Mouse (Mus musculus) heart, embryonic 16.5 days (tissue): Measurements from ENCODE around the gene Gm20388. TPM values are rescaled to one million over a fixed set of nuclear protein-coding genes. Genes with fewer than 3 reads are reported as not detected.
"Not testable (repeated sequence)": the region's sequence is repeated elsewhere in the genome, so short reads cannot be mapped to it uniquely, and the experiment has no call there.

Experiments
- ATAC-seq: fragments of 200-750 bp; cut with Nextera tagmentation; replicated peaks from 2 replicates; pipeline ENCODE4 v1.8.0; 2017; ENCODE audit warnings: moderate number of reproducible peaks; ENCODE audit not compliant: insufficient read depth, low FRiP score; ENCODE audit errors: extremely low read depth
- H3K27ac ChIP-seq: fragments of 300-500 bp; sonication (generic); 2 replicates; pipeline ENCODE4 v1.5.1; 2014; ENCODE audit warnings: mild to moderate bottlenecking, low read length, control low read depth, moderate library complexity
- H3K27me3 ChIP-seq: fragments of 300-500 bp; sonication (generic); 2 replicates; pipeline ENCODE4 v1.6.1; 2014; ENCODE audit warnings: low read length, mixed read lengths; ENCODE audit not compliant: control insufficient read depth, insufficient read depth
- H3K36me3 ChIP-seq: fragments of 300-500 bp; sonication (generic); 2 replicates; pipeline ENCODE4 v1.6.1; 2014; ENCODE audit not compliant: control insufficient read depth, insufficient read depth
- H3K4me1 ChIP-seq: fragments of 300-500 bp; sonication (generic); 2 replicates; pipeline ENCODE4 v1.6.1; 2014; ENCODE audit warnings: low read length, mixed read lengths; ENCODE audit not compliant: control insufficient read depth, insufficient read depth
- H3K4me2 ChIP-seq: fragments of 300-500 bp; sonication (generic); 2 replicates; pipeline ENCODE4 v1.6.1; 2014; ENCODE audit warnings: low read depth, mild to moderate bottlenecking, control low read depth, low read length
- H3K4me3 ChIP-seq: fragments of 300-500 bp; sonication (generic); 2 replicates; pipeline ENCODE4 v1.5.1; 2014; ENCODE audit warnings: mild to moderate bottlenecking, control low read depth, low read length
- H3K9ac ChIP-seq: fragments of 300-500 bp; sonication (generic); 2 replicates; pipeline ENCODE4 v1.6.1; 2014; ENCODE audit warnings: low read length, control low read depth
- H3K9me3 ChIP-seq: fragments of 300-500 bp; sonication (generic); replicated peaks from 2 replicates; pipeline ENCODE4 v1.6.1; 2016; ENCODE audit warnings: low read length; ENCODE audit not compliant: control insufficient read depth
- WGBS: fragments of 180-500 bp; shearing (Covaris S2); extraction: QIAGEN DNeasy Blood & Tissue Kit; methylation state at CpG from one replicate; pipeline ENCODE4 v1.1.7; 2014; 5-methylcytosine and 5-hydroxymethylcytosine counted together
- polyA plus RNA-seq: library from polyadenylated mRNA; unstranded; fragments of >200 nt; fragmentation: Nextera tagmentation; extraction: Ambion mirVana; gene quantifications from 2 replicates; pipeline ENCODE4 v1.2.1, GENCODE M21; 2015

Gene Gm20388
- polyA plus RNA-seq, 1 experiment from 2014 or later, result 4.5 TPM

- ATAC-seq, result no peak
- H3K4me1 ChIP-seq, result no peaks in the 10 kb centered on the region
- H3K9me3 ChIP-seq, result peaks cover 49% of the 10 kb centered on the region
- no peaks in the 10 kb centered on the region for H3K36me3 ChIP-seq
- 94% methylated on average over 16 of the region's 16 CpGs for WGBS
- H3K27me3 ChIP-seq, result no peaks in the 10 kb centered on the region
- no peak overlapping the region for H3K27ac ChIP-seq
- no peak overlapping the region for H3K9ac ChIP-seq
- no peak overlapping the region for H3K4me2 ChIP-seq
- H3K4me3 ChIP-seq, result no peak overlapping the region
Observed at GRCm38 (mm10) chr8:123432381-123432780, 3521.7 kb downstream of the Gm20388 start.

GRCm38 (mm10) chr8:123433241-123433974 lies 3522.8 kb downstream of the Gm20388 start:
- not testable (repeated sequence) for H3K27me3 ChIP-seq, H3K4me2 ChIP-seq, H3K27ac ChIP-seq, H3K4me3 ChIP-seq, H3K9ac ChIP-seq, ATAC-seq, H3K36me3 ChIP-seq, H3K4me1 ChIP-seq
- H3K9me3 ChIP-seq, result peaks cover 39% of the 10 kb centered on the region
- 96% methylated on average over 45 of the region's 47 CpGs for WGBS

- WGBS, result 77% methylated on average over 2 of the region's 2 CpGs
- ATAC-seq, result no peak
Observed at GRCm38 (mm10) chr8:123441788-123442187, 3531.1 kb downstream of the Gm20388 start.

GRCm38 (mm10) chr8:123442351-123442750 lies 3531.7 kb downstream of the Gm20388 start:
- Histone ChIP-seq H3K9ac (no peak overlapping the region), H3K4me2 (peak overlapping the region; percentile 66; the same call in 1 of the 2 replicates), H3K4me3 (no peak overlapping the region), H3K27ac (no peak overlapping the region), H3K27me3 (no peaks in the 10 kb centered on the region), H3K36me3 (no peaks in the 10 kb centered on the region), H3K9me3 (no peaks in the 10 kb centered on the region), H3K4me1 (peaks cover 9% of the 10 kb centered on the region)
- no peak for ATAC-seq
- 83% methylated on average over 5 of the region's 5 CpGs for WGBS

More at GRCm38 (mm10) chr8:123441788-123442187, 3531.1 kb downstream of the Gm20388 start:
- H3K4me3 ChIP-seq, result no peak overlapping the region
- H3K27me3 ChIP-seq, result no peaks in the 10 kb centered on the region
- no peak overlapping the region for H3K27ac ChIP-seq
- H3K4me1 ChIP-seq, result peaks cover 4% of the 10 kb centered on the region
- H3K9ac ChIP-seq, result no peak overlapping the region
- no peak overlapping the region for H3K4me2 ChIP-seq
- no peaks in the 10 kb centered on the region for H3K36me3 ChIP-seq
- no peaks in the 10 kb centered on the region for H3K9me3 ChIP-seq

GRCm38 (mm10) chr8:123442871-123443575 lies 3532.4 kb downstream of the Gm20388 start:
- Histone ChIP-seq H3K4me1 (peaks cover 9% of the 10 kb centered on the region), H3K9ac (peak overlapping the region; percentile 85), H3K36me3 (no peaks in the 10 kb centered on the region), H3K4me2 (peak overlapping the region; percentile 66), H3K27me3 (no peaks in the 10 kb centered on the region), H3K27ac (peak overlapping the region; percentile 76), H3K9me3 (no peaks in the 10 kb centered on the region), H3K4me3 (peak overlapping the region; percentile 72)
- 1% methylated on average over 41 of the region's 41 CpGs for WGBS
- ATAC-seq, result peak; percentile 94

GRCm38 (mm10) chr8:123443576-123443921 lies 3532.9 kb downstream of the Gm20388 start:
- Histone ChIP-seq H3K4me1 (peaks cover 9% of the 10 kb centered on the region), H3K27ac (peak overlapping the region; percentile 76), H3K36me3 (no peaks in the 10 kb centered on the region), H3K4me3 (peak overlapping the region; percentile 72), H3K9ac (peak overlapping the region; percentile 85), H3K27me3 (no peaks in the 10 kb centered on the region), H3K4me2 (peak overlapping the region; percentile 66), H3K9me3 (no peaks in the 10 kb centered on the region)
- ATAC-seq, result no peak
- 22% methylated on average over 4 of the region's 4 CpGs for WGBS

GRCm38 (mm10) chr8:123444131-123444530 lies 3533.5 kb downstream of the Gm20388 start:
- WGBS, result 88% methylated on average over 6 of the region's 6 CpGs
- ATAC-seq, result no peak
- Histone ChIP-seq H3K4me2 (peak overlapping the region; percentile 66; the same call in 1 of the 2 replicates), H3K9ac (no peak overlapping the region), H3K9me3 (no peaks in the 10 kb centered on the region), H3K27me3 (no peaks in the 10 kb centered on the region), H3K4me3 (no peak overlapping the region), H3K36me3 (no peaks in the 10 kb centered on the region), H3K27ac (no peak overlapping the region), H3K4me1 (peaks cover 9% of the 10 kb centered on the region)

- 0 out of 2 replicates have a peak overlapping the region, but pooled peaks have one; percentile 9 for H3K27ac ChIP-seq
- peaks cover 9% of the 10 kb centered on the region for H3K4me1 ChIP-seq
- no peak overlapping the region for H3K9ac ChIP-seq
- no peaks in the 10 kb centered on the region for H3K27me3 ChIP-seq
- no peak for ATAC-seq
- H3K4me3 ChIP-seq, result no peak overlapping the region
- no peak overlapping the region for H3K4me2 ChIP-seq
- WGBS, result 68% methylated on average over 10 of the region's 10 CpGs
- no peaks in the 10 kb centered on the region for H3K9me3 ChIP-seq
- H3K36me3 ChIP-seq, result no peaks in the 10 kb centered on the region
Observed at GRCm38 (mm10) chr8:123445981-123446380, 3535.3 kb downstream of the Gm20388 start.

GRCm38 (mm10) chr8:123446799-123447198 lies 3536.2 kb downstream of the Gm20388 start:
- H3K27me3 ChIP-seq, result no peaks in the 10 kb centered on the region
- no peak overlapping the region for H3K9ac ChIP-seq
- WGBS, result 42% methylated on average over 6 of the region's 6 CpGs
- peak overlapping the region; percentile 65 for H3K27ac ChIP-seq
- no peak overlapping the region for H3K4me3 ChIP-seq
- peaks cover 9% of the 10 kb centered on the region for H3K4me1 ChIP-seq
- H3K9me3 ChIP-seq, result no peaks in the 10 kb centered on the region
- H3K4me2 ChIP-seq, result no peak overlapping the region
- ATAC-seq, result peak; percentile 47; the same call in 1 of the 2 replicates
- no peaks in the 10 kb centered on the region for H3K36me3 ChIP-seq
